Mouse (Mus musculus) stomach, embryonic 14.5 days (tissue): ENCODE measurements around the gene Rpl36-ps4. TPM values are rescaled to one million over a fixed set of nuclear protein-coding genes. Genes with fewer than 3 reads are reported as not detected.

Experiments used
- ATAC-seq: fragments of 200-750 bp; cut with Nextera tagmentation; 2 replicates; pipeline ENCODE4 v1.8.0; 2017; ENCODE audit warnings: low read depth, moderate TSS enrichment; ENCODE audit not compliant: insufficient number of reproducible peaks, insufficient read depth, low FRiP score
- H3K27ac ChIP-seq: fragments of 300-500 bp; sonication (generic); 2 replicates; pipeline ENCODE4 v1.5.1; 2014; ENCODE audit warnings: mild to moderate bottlenecking, low read length, moderate library complexity, mixed read lengths
- H3K27me3 ChIP-seq: fragments of 300-500 bp; sonication (generic); 2 replicates; pipeline ENCODE4 v1.6.1; 2014; ENCODE audit warnings: low read length, control low read depth, mixed read lengths; ENCODE audit not compliant: control insufficient read depth, insufficient read depth
- H3K36me3 ChIP-seq: fragments of 300-500 bp; sonication (generic); 2 replicates; pipeline ENCODE4 v1.6.1; 2014; ENCODE audit warnings: mild to moderate bottlenecking, control low read depth, low read length, moderate library complexity, mixed read lengths; ENCODE audit not compliant: control insufficient read depth, insufficient read depth
- H3K4me1 ChIP-seq: fragments of 300-500 bp; sonication (generic); 2 replicates; pipeline ENCODE4 v1.6.1; 2014; ENCODE audit warnings: low read length, control low read depth, mixed read lengths; ENCODE audit not compliant: control insufficient read depth, insufficient read depth
- H3K4me2 ChIP-seq: fragments of 300-500 bp; sonication (generic); replicated peaks from 2 replicates; pipeline ENCODE4 v1.6.1; 2014; ENCODE audit warnings: low read depth, low read length, control low read depth
- H3K4me3 ChIP-seq: fragments of 300-500 bp; sonication (generic); 2 replicates; pipeline ENCODE4 v1.5.1; 2014; ENCODE audit warnings: low read depth, low read length, control low read depth
- H3K9ac ChIP-seq: fragments of 300-500 bp; sonication (generic); replicated peaks from 2 replicates; pipeline ENCODE4 v1.6.1; 2014; ENCODE audit warnings: low read depth, mild to moderate bottlenecking, control low read depth, low read length, moderate library complexity, mixed read lengths
- H3K9me3 ChIP-seq: fragments of 300-500 bp; sonication (generic); 2 replicates; pipeline ENCODE4 v1.6.1; 2016; ENCODE audit warnings: low read depth, low read length, control low read depth; ENCODE audit not compliant: control insufficient read depth
- WGBS: fragments of 180-500 bp; shearing (Covaris S2); extraction: QIAGEN DNeasy Blood & Tissue Kit; methylation state at CpG from one replicate; pipeline ENCODE4 v1.1.7; 2014; 5-methylcytosine and 5-hydroxymethylcytosine counted together
- polyA plus RNA-seq: library from polyadenylated mRNA; unstranded; fragments of >200 nt; fragmentation: Nextera tagmentation; extraction: Ambion mirVana; gene quantifications from 2 replicates; pipeline ENCODE4 v1.2.1, GENCODE M21; 2014

Rpl36-ps4 gene
- polyA plus RNA-seq, 1 experiment from 2014 or later, result not detected

GRCm38 (mm10) chr17:87878556-87879483, 42.0 kb upstream of the Rpl36-ps4 start:
- Histone ChIP-seq H3K4me3 (no peak overlapping the region), H3K9me3 (no peaks in the 10 kb centered on the region), H3K27ac (no peak overlapping the region), H3K27me3 (no peaks in the 10 kb centered on the region), H3K36me3 (no peaks in the 10 kb centered on the region), H3K4me1 (no peaks in the 10 kb centered on the region), H3K4me2 (no peak overlapping the region), H3K9ac (no peak overlapping the region)
- no peak for ATAC-seq
- WGBS, result 68% methylated on average over 10 of the region's 10 CpGs

GRCm38 (mm10) chr17:87879484-87880225, 41.1 kb upstream of the Rpl36-ps4 start:
- H3K9ac ChIP-seq, result no peak overlapping the region
- 64% methylated on average over 9 of the region's 9 CpGs for WGBS
- H3K27me3 ChIP-seq, result no peaks in the 10 kb centered on the region
- ATAC-seq, result no peak
- H3K36me3 ChIP-seq, result no peaks in the 10 kb centered on the region
- H3K9me3 ChIP-seq, result no peaks in the 10 kb centered on the region
- H3K27ac ChIP-seq, result no peak overlapping the region
- H3K4me1 ChIP-seq, result no peaks in the 10 kb centered on the region
- no peak overlapping the region for H3K4me3 ChIP-seq
- no peak overlapping the region for H3K4me2 ChIP-seq

- Histone ChIP-seq H3K27me3 (no peaks in the 10 kb centered on the region), H3K4me1 (no peaks in the 10 kb centered on the region), H3K36me3 (no peaks in the 10 kb centered on the region), H3K4me2 (no peak overlapping the region), H3K4me3 (no peak overlapping the region), H3K9ac (no peak overlapping the region), H3K27ac (no peak overlapping the region), H3K9me3 (no peaks in the 10 kb centered on the region)
- WGBS, result 21% methylated on average over 1 of the region's 1 CpGs
- no peak for ATAC-seq
Measured at GRCm38 (mm10) chr17:87882594-87882993, 38.2 kb upstream of the Rpl36-ps4 start.

GRCm38 (mm10) chr17:87897175-87897574, 23.6 kb upstream of the Rpl36-ps4 start:
- Histone ChIP-seq H3K9me3 (no peaks in the 10 kb centered on the region), H3K9ac (no peak overlapping the region), H3K27me3 (no peaks in the 10 kb centered on the region), H3K27ac (no peak overlapping the region), H3K36me3 (no peaks in the 10 kb centered on the region), H3K4me1 (no peaks in the 10 kb centered on the region), H3K4me2 (no peak overlapping the region), H3K4me3 (no peak overlapping the region)
- WGBS, result 55% methylated on average over 6 of the region's 6 CpGs
- no peak for ATAC-seq

- no peak overlapping the region for H3K4me3 ChIP-seq
- H3K36me3 ChIP-seq, result no peaks in the 10 kb centered on the region
- WGBS, result 72% methylated on average over 4 of the region's 4 CpGs
- H3K9ac ChIP-seq, result no peak overlapping the region
- no peaks in the 10 kb centered on the region for H3K9me3 ChIP-seq
- ATAC-seq, result no peak
- no peak overlapping the region for H3K4me2 ChIP-seq
- no peaks in the 10 kb centered on the region for H3K27me3 ChIP-seq
- no peaks in the 10 kb centered on the region for H3K4me1 ChIP-seq
- H3K27ac ChIP-seq, result no peak overlapping the region
Measured at GRCm38 (mm10) chr17:87900677-87901076, 20.1 kb upstream of the Rpl36-ps4 start.

GRCm38 (mm10) chr17:87901163-87901562, 19.6 kb upstream of the Rpl36-ps4 start:
- Histone ChIP-seq H3K4me2 (no peak overlapping the region), H3K36me3 (no peaks in the 10 kb centered on the region), H3K9me3 (no peaks in the 10 kb centered on the region), H3K27ac (no peak overlapping the region), H3K27me3 (no peaks in the 10 kb centered on the region), H3K4me1 (no peaks in the 10 kb centered on the region), H3K4me3 (no peak overlapping the region), H3K9ac (no peak overlapping the region)
- ATAC-seq, result no peak
- 35% methylated on average over 7 of the region's 7 CpGs for WGBS

GRCm38 (mm10) chr17:87903213-87903612, 17.6 kb upstream of the Rpl36-ps4 start:
- Histone ChIP-seq H3K9me3 (no peaks in the 10 kb centered on the region), H3K9ac (no peak overlapping the region), H3K4me1 (no peaks in the 10 kb centered on the region), H3K27ac (no peak overlapping the region), H3K27me3 (no peaks in the 10 kb centered on the region), H3K36me3 (no peaks in the 10 kb centered on the region), H3K4me3 (no peak overlapping the region), H3K4me2 (no peak overlapping the region)
- ATAC-seq, result no peak
- 46% methylated on average over 6 of the region's 6 CpGs for WGBS

GRCm38 (mm10) chr17:87903725-87904124, 17.1 kb upstream of the Rpl36-ps4 start:
- Histone ChIP-seq H3K36me3 (no peaks in the 10 kb centered on the region), H3K4me3 (no peak overlapping the region), H3K9me3 (no peaks in the 10 kb centered on the region), H3K9ac (no peak overlapping the region), H3K4me2 (no peak overlapping the region), H3K27ac (no peak overlapping the region), H3K4me1 (no peaks in the 10 kb centered on the region), H3K27me3 (no peaks in the 10 kb centered on the region)
- WGBS, result 91% methylated on average over 8 of the region's 8 CpGs
- ATAC-seq, result no peak
